Mouse (Mus musculus) liver, adult 10 weeks (tissue): ENCODE results near the gene Proser1. TPM values are rescaled to one million over a fixed set of nuclear protein-coding genes. Genes with fewer than 3 reads are reported as not detected.

ENCODE experiments used
- polyA plus RNA-seq: library from polyadenylated mRNA; stranded (reverse); fragments of 350-450 nt; fragmentation: Illumina TruSeq; extraction: RNeasy Lipid Tissue Mini Kit (QIAGEN cat#74804); gene quantifications from one replicate; pipeline ENCODE4 v1.2.3, GENCODE M21; 2014; ENCODE audit warnings: low read depth, low replicate concordance

Proser1 gene
- polyA plus RNA-seq: 5.5 TPM

GRCm38 (mm10) chr3:53463046-53463764, at the start of gene Proser1, which contains the start of gene Nhlrc3:
TSS of gene Proser1 (plus strand) at chr3:53463666.
TSS of gene Nhlrc3 (minus strand) at chr3:53463332.

DNA sequence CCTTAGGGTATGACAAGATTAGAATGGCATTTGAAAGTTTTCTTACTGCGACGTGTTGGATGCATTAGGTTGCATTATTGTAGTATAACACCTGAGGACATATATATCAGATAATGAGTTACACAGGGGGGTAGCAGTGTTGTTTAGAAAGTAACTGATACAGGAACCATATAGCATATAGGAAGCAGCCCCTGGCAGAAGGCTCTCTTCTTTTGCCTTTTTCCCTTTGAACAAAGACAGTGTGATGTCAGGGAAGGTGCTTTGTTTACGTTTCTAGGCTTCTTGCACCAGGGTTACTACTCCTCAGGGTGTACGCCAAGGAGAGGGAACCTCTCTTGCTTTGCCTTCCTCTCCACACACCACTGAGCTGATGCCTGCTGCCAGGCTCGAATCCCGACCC, 24.9 kb downstream of the Proser1 start, which contains the start of gene Stoml3:
Gene Stoml3, plus strand, starts transcription at position 301 of the 400 bp plus-strand sequence.

Other genes starting within 250 kb of the Proser1 start
- gene Nhlrc3, start 334 bp upstream of the Proser1 start, polyA plus RNA-seq: 5.9 TPM
- gene Stoml3, start 25.0 kb downstream of the Proser1 start, polyA plus RNA-seq: not detected
- not detected for gene Frem2, start 193.7 kb downstream of the Proser1 start, polyA plus RNA-seq